Mouse (Mus musculus): ENCODE measurements at regions not wholly inside any gene's neighbourhood (a gene's known extent, or its start where the extent isn't known, plus 50 kb on each side); places are given as distances from the start of the nearest gene placed in this dataset.
"Not testable (repeated sequence)": the region's sequence is repeated elsewhere in the genome, so short reads cannot be mapped to it uniquely, and the experiment has no call there.

DNA sequence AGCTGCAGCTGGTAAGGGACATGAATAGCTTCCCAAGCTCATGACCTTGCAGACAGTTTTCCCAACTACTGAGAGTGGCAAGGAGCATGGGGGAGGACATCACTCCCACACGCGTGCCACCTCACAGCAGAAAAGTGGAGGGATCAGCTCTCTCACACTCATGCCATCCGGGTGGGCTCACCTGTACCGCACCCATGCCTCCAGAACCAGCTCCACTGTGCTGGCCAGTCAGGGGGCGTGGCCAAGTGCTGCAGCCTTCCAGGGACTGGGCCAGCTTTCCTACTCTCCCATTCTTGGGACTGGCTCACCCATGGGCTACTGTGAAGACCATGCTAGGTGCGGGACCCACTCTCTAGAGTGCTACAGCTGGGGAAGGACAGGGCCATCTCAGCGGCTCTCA lies 88.4 kb upstream of the Klf13 start:
- no peak for DNase-seq

DNA sequence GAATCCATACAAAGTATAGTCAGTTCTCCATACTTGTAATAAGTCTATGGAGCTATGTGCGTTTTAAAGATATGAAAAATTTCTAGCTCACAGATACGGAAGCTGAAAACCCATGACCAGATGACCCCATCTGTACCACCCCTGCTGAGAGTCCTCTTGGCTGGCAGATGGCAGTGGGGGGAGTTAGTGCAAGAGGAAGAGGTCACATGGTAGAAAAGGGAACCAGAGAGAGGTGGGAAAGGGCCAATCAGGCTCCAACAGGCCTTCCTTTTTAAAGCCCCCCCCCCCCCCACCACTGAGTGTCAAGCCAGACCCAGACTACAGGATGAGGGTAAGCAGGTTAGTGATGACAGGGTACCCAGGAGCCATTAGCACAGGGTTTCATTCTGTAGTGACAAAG lies 86.4 kb upstream of the Klf13 start:
- no peak for DNase-seq

DNA sequence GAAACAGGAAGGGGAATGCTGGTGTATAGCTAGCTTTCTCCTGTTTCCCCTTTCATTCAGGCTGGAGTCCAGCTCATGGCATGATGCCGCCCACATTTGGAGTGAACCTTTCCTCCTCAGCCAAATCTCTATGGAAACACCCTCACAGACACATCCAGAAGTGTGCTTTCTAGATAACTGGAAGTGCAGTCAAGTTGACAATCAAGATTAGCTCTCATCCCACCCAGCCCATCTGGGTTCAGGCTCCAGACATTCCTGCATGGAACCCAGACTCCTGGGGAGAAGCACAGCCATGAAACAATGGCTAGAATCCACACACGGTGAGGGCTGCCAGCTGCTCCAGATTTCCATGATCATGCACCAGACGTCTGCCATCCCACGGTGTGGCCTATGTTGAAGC lies 85.5 kb upstream of the Klf13 start:
- peak; percentile 56 for DNase-seq

DNA sequence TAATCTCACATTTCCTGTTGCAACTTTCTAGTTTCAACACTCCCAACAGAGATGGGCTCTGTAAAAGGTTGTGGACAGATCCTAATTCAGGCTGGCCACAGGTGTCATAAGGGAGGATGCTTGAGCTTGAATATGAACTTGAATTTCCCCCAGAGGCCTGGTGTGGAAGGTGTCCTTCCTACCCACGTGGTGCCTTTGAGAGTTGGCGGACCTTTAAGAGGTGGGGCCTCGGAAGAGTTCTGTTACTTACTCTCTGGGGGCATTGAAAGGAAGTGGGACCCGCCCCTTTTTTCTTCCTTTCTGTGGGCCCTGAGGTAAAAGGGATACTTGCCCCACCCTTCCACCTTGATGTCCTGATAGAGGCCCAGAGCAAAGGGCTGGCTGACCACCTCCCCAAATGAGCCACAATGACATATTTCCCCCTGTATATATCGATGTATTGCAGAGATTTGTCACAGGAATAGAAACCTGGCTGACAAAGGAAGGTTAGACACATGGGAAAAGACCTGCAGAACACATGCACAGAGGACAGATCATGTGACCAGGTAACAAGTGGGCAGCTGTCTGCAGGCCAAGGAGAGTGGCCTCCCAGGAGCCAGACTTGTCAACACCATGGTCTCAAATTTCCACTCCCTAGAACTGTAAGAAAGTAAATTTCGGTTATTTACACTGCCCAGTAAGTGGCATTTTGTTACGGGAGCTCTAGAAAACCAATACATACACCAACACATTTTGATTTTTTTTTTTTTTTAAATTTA lies 84.2 kb upstream of the Klf13 start:
- DNase-seq = no peak

DNA sequence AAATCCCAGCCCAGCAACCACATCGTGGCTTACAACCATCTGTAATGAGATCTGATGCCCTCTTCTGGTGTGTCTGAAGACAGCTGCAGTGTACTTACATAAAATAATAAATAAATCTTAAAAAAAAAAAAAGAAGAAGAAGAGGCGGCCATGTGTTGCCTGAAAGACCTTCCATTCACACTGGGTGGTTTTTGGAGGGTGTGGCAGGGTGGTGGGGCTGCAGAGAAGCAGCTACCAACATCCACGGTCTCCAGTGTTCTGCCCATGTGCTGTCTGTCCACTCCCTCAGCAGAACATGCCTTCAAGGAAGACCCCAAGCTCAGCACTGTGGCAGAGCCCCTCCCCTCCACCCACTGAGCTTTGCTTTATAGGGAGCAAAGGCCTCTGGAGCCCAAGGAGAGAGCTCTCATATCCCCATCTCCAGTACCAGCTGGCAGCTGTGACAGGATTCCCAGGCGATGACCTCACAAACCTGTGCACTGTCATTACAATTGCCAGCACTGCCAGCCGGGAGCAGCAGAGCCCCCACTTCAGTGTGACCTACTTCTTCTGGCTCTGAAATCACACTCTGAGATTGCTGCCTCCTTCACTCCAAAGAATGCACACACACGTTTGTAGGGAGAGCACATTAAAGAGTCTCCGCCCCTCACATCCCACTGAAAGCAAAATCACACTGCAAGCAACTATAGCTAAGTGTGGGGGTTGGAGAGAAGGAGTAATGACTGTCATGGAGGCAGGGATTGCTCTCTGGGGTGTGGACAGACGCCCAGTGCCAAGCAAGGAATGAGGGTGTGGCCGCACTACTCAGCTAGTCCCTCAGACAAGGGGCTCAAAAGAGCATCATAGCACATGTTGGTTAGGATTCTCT lies 82.8 kb upstream of the Klf13 start:
- DNase-seq = peak; percentile 79

DNA sequence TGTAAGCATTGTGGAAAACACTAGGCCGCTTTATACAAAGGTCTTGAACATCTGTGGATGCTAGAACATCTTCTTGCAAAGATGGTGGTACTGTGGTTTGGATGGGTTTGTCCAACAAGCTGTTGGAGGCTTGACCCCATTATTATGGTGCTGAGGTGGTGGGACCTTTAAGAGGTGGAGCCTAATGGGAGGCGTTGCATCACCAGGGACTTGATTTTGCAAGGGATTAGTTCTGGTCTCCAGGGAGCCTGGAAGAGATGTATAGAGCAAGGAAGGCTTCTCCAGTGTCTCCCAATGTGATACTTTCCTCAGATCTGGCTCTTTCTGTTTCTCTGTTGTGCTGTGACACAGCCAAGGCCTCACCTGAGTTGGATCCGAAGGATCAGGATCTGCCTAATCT lies 79.4 kb upstream of the Klf13 start:
- no peak for DNase-seq

DNA sequence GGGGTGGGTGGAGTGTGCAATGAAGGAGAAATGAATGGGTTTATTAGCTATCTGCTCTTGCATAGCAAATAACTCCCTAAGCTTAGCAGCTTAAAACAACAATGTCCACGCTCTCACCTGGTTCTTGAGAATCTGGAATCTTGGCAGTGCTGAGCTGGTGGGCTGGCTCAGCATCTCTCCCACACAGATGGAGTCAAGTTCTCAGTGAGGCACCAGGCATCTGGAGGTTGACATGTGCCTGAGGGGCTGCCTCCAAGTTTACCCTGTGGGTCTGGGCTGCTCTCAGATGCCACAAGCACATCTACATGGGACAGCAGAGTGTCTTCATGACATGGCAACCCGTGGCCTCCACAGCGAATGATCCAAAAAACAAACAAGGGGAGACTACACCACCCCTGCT lies 78.2 kb upstream of the Klf13 start:
- DNase-seq = peak; percentile 34

DNA sequence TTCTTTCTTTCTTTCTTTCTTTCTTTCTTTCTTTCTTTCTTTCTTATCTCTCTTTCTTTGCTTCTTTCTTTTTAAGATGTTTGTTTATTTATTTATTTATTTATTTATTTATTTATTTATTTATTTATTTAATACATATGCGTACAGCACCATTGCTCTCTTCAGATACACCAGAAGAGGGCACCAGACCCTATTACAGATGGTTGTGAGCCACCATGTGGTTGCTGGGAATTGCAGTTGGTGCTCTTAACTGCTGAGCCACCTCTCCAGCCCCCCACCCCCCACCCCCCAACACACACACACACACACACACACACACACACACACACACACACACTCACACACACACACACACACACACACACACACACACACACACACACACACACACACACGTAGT lies 76.4 kb upstream of the Klf13 start:
- DNase-seq = not testable (repeated sequence)

DNA sequence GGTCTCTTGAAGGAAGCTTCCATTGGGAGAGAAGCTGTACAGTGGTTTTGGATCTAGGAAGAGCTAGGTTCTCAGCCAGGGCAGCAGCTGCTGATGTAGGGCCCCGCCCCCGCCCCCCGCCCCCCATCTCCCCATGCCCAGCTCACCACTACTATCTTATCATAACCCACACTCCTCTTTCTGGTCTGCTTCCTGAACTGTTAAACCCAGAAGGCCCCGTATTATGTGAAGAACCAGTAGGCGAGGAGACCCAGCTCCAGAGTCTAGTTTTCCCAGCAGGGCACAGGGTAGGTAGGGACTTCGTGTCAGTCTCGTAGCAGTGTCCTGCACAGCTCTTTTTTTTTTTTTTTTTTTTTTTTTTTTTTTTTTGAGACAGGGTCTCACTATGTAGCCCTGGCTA lies 75.5 kb upstream of the Klf13 start:
- DNase-seq = no peak

DNA sequence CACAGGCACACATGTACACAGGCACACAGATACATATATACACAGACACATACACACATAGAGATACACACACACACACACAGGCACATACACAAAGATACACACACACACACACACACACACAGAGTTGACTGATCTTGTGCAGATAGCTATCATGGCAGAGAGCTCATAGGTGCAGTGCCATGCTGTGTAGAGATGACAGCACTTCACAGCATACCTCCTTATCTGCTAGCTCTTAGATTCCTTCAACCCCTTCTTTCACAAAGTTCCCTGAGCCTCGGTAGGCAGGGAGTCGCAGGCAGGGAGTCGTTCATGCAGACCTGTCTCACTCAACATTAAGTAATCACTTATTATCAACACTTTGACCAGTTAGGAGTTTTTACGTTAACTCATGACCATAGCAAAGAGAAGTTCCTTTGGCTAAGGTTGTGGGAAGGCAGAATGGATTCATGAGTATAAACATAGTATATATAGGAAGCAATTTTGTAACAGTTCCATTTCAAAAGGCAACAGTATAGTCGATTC lies 74.4 kb upstream of the Klf13 start:
- no peak for DNase-seq

DNA sequence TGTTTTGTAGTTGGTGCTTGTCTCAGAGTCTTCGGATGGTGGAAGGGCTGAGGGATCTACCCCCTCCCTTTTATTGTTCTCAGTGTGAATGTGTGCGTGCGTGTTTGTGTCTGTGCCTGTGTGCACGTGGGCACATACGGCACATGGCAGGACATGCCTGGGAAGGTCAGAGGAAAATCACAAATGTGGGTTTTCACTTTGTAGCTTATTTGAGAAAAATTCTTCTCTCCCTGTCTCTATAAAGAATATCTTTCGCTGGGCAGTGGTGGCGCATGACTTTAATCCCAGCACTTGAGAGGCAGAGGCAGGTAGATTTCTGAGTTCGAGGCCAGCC lies 73.5 kb upstream of the Klf13 start:
- no peak for DNase-seq

DNA sequence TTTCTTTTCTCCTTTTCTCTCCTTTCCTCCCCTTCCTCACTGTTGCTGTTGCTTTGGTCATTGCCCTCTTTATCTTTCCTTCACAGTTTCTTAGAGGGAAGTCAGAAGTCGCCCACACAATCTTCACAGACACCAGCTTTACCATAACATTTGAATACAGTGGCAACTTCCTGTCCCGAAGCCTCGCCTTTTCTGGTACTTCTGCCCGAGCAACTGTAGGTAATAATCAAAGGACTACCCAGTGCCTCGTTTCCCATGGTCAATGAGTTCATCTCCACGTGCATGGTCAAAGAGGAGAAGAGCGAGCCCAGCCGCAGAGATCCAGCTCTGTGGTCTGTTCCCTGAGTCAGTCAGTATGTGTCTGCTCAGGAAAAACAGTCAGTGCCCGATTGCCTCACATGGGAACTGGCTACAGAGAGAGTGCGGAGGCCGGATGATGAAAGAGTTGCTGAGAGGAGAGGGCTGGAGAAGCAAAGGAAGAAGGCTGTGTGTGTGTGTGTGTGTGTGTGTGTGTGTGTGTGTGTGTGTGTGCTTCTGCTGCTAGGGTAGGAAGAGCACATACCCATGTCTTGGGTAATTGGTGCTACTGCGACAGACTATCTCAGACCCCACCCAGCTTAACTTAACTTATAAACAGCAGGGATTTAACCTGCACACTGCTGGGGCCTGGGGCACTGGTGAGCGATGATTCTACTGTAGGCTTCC lies 73.0 kb upstream of the Klf13 start:
- DNase-seq = peak; percentile 43

DNA sequence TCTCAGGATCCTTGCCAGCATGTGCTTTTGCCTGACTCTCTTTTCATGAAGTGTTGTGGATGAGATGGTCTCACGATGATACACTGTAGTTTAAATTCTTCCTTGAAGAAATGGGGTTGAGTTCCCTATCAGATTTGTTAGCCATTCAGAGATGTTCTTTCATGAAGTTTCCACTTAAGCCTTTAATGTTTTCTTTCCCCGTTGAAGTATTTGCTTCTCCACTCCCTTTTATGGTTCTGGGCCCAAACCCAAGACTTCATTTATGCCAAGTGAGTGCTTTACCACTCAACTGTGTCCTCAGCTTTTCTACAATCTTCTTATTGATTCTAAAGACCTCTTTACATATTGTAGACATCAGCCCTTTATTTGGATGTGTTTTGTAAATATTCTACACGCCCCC lies 71.9 kb upstream of the Klf13 start:
- DNase-seq = no peak

DNA sequence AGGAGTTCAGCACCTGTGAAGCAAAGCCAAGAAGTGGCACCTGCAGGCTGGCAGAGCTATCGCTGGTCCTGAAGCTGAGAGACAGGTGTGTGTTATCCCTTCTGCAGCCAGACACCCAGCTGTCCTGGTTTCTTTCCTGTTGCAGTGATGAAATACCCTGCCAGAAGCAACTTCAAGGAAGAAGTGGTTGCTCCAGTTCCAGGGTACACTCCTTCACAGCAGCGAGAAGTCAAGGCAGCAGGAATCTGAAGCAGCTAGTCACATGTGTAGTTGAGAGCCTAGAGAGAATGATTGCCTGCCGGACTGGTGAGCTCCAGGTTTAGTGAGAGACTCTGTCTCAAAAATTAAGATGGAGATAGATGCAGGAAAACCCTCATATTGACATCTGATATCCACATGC lies 69.1 kb upstream of the Klf13 start:
- no peak for DNase-seq

DNA sequence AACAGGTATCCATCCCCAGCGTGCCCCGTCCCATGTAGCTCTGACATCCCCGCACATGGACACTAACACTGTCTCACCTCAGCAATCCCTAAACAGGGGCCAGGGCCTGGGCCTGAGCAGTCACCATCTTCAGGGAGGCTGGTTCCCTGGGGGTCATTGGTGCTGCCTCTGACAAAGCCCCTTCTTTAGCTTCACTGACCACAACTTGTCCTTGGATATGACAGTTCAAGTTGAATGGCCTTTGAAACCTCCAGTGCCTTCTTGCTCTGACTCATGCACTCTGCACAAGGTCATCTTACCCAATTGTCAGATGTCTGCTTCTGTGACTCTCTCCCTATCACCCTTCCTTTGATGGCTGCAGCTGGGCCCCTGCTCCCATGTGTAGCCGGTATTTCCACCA lies 68.2 kb upstream of the Klf13 start:
- no peak for DNase-seq

DNA sequence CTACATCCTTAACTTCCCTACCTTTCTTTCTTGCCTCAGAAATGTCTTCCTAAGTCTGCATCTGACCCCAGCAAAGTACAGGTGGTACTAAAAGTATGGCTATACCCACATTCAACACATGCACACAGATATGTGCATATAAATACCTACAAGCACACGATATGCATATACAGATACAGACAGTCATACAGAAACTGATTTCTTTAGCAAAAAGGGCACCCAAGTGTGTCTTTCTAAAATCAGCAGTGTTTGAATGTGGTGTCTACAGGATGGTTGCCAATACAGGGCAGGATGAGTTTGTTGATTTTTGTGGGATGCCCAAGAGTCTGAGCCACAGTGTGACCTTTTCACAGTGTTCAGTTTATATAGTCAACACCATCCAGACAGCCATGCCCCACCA lies 67.0 kb upstream of the Klf13 start:
- DNase-seq = no peak

DNA sequence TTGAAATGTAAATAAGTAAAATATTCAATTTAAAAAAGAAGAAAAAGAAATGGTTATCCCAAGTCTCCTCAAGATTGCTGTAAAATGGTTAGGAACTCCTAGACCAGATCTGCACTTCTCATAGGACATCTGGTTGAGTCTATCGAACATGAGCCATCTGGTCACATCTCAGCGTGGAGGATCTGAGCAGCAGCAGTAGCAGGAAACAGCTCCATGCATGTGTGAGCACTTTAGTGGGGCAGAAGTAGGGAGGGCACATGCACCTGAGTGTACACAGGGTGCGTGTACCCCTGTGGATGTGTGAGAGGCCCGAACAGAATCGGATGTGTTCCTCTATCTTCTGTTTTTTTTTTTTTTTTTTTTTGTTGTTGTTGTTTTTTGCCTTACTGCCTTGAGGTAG lies 65.2 kb upstream of the Klf13 start:
- no peak for DNase-seq

DNA sequence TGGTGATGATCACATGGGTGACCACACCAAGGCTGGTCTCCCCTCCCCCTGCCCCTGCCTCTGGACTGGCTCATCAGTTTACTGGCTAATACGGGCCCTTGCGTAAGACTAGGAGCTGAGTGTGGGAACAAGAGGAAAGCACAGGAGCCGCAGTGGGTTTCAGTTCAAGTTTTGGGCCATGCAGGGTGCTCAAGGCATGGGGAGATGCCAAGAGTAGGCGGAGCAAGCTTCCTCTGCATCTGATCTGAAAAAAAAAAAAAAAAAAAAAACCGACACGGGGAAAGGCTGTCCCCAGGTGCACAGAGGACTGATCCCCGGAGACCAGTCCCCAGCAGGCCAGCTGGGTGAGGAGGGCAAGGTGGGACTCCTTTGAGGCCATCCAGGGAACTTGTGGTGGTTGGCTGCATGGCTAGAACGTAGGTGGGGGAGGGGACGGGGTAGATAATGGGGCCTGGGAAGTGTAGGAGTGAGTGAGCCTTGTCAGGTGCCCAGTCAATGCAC lies 62.9 kb upstream of the Klf13 start:
- DNase-seq = no peak

DNA sequence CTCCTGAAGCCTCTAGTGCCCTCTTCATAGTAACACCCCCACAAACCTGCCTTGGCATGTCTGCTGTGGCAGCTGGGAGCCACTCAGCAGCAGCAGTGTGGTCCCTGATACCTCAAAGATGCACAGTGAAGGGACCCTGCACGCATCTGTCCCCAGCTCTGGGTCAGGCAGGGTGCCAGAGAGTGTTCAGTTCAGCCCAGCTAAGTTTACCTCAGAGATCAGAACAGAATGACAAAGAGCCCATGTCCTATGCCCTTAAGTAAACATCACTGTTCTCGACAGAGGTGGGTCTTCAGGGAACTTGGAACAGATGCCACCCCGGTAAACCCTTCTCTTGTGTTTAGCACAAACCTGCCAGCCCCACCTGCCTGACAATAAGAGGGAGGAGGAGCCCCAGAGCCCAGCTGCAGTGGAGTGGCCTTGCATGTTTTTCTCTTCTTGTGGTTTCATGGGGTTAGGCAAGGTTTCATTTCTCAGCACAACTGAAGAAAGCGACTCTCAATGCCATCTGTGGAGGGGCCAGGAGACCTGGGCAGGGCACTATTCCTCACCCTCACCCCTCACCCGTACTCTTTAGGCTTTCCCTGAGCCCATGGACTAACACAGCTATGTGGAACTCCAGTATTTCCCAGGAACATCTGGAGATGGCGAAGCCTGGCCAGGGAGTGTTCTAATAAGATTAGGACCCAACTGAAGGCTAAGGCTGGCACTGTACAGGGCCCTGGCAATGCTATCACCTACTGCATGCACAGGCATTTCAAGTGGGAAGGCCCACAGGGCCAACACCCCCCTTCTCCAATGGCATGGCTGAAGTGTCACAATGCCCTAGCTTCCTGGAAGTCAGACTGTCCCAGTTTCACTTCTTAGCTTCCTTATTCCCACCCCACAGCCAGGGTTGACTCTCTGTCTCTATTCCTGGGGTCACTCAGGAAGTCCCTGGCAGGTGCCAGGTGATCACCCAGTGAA lies 60.6 kb upstream of the Klf13 start:
- DNase-seq = no peak

DNA sequence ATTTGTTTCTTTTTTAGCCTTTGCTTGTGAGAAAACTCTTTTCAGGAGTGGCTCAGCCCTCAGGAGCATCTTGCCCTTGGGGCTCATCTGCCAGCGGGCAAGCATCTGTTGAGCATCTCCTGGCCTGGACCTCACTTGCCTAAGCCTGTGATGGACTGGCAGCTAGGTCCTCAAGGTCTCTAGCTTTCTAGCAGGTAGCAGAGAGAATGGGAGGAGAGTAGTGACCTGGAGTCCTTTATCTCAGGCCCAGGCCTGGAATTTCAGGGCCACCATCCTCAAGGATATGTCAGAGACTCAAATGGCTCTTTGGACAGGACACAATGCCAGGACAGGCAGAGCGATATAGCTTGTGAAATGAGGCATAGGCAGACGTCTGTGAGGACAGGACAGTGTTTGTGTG lies 59.3 kb upstream of the Klf13 start:
- no peak for DNase-seq

DNA sequence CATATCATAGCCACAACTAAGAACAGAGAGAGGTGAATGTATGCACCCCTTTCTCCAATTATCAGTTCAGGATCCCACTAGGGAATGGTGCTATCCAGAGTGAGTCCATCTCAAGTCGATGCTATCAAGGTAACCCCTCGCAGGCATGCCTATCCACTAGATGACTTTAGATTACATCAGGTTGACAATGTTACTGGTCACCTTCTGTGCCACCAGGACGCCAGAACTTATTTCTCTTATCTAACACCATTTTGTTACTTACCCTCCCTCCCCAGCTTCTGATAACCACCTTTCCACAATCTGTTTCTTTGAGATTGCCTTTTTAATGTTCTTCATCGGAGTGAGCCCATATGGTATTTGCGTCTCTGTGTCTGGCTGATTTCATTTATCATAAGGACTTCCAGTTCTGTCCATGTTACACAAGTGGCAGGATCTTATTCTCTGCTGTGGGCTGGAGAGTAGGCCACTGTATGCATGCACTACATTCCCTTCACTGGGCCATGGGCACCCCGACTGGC lies 57.9 kb upstream of the Klf13 start:
- no peak for DNase-seq

Data from right cerebral cortex, adult 18-20 months (tissue).